Mouse (Mus musculus) liver, adult 2 months (tissue): ENCODE data around the gene Plxnd1. TPM values are rescaled to one million over a fixed set of nuclear protein-coding genes. Genes with fewer than 3 reads are reported as not detected.

ENCODE experiments used
- DNase-seq: peaks from one replicate; pipeline ENCODE4 v3.0.0-alpha.2; 2011; ENCODE audit warnings: low read depth, low spot score; ENCODE audit errors: extremely low read depth
- H3K27ac ChIP-seq: fragments of 200-500 bp; replicated peaks from 2 replicates; pipeline ENCODE4 v1.5.1; 2012; ENCODE audit warnings: low read depth, mild to moderate bottlenecking, control low read depth, inconsistent platforms, low read length; ENCODE audit not compliant: insufficient read depth
- H3K27me3 ChIP-seq: fragments of 200-500 bp; 2 replicates; pipeline ENCODE4 v1.6.1; 2012; ENCODE audit warnings: mild to moderate bottlenecking, moderate library complexity, low read length, inconsistent platforms; ENCODE audit not compliant: control insufficient read depth, insufficient read depth
- H3K36me3 ChIP-seq: fragments of 200-500 bp; 2 replicates; pipeline ENCODE4 v1.6.1; 2012; ENCODE audit warnings: low read length, inconsistent platforms; ENCODE audit not compliant: control insufficient read depth, insufficient read depth
- H3K4me1 ChIP-seq: fragments of 200-500 bp; 2 replicates; pipeline ENCODE4 v1.6.1; 2011; ENCODE audit warnings: low read length; ENCODE audit not compliant: control insufficient read depth, insufficient read depth
- H3K4me3 ChIP-seq: fragments of 200-500 bp; 2 replicates; pipeline ENCODE4 v1.5.1; 2011; ENCODE audit warnings: low read depth, mild to moderate bottlenecking, control low read depth, low read length, moderate library complexity; ENCODE audit not compliant: insufficient read depth
- H3K79me2 ChIP-seq: fragments of 200-500 bp; 2 replicates; pipeline ENCODE4 v1.6.1; 2012; ENCODE audit warnings: inconsistent platforms, mild to moderate bottlenecking, low read length, moderate library complexity; ENCODE audit not compliant: control insufficient read depth, insufficient read depth
- H3K9ac ChIP-seq: fragments of 200-500 bp; 2 replicates; pipeline ENCODE4 v1.6.1; 2012; ENCODE audit warnings: low read depth, mild to moderate bottlenecking, control low read depth, inconsistent platforms, low read length
- CTCF ChIP-seq: fragments of 200-500 bp; IDR thresholded peaks from 2 replicates; pipeline ENCODE4 v1.5.1; 2011; ENCODE audit warnings: low read depth, low read length, control low read depth
- POLR2A ChIP-seq: fragments of 200-500 bp; IDR thresholded peaks from 2 replicates; pipeline ENCODE4 v1.6.1; 2011; ENCODE audit warnings: low read length, control low read depth; ENCODE audit not compliant: insufficient read depth; ENCODE audit errors: extremely low read depth
- WGBS: fragments of 180-500 bp; shearing (Covaris S2); methylation state at CpG from one replicate; pipeline ENCODE4 v1.1.7; 2018; 5-methylcytosine and 5-hydroxymethylcytosine counted together
- polyA plus RNA-seq: library from polyadenylated mRNA; depleted of rRNA; stranded (reverse); fragments of >200 nt; gene quantifications from 2 replicates; pipeline ENCODE4 v1.2.3, GENCODE M21; 2012; rRNA removed
- total RNA-seq: library from RNA; depleted of rRNA; stranded (reverse); fragments of >200 nt; gene quantifications from 2 replicates; pipeline ENCODE4 v1.2.3, GENCODE M21; 2014; rRNA removed

Plxnd1 gene
- 12.4 and 17.4 TPM in 2 replicates for total RNA-seq
- 12.1 and 18.4 TPM in 2 replicates for polyA plus RNA-seq

GRCm38 (mm10) chr6:115994877-115995520, at the start of gene Plxnd1:
Plxnd1 (minus strand) TSS chr6:115995005.
- H3K4me1 ChIP-seq: peaks cover 5% of the 10 kb centered on the region; the same call in 1 of the 2 replicates
- peak; percentile 63 for DNase-seq
- peak within 1 kb of the TSS; percentile 81 for H3K9ac ChIP-seq
- H3K79me2 ChIP-seq: peaks cover 6% of the 10 kb centered on the region; the same call in 1 of the 2 replicates
- H3K27me3 ChIP-seq: peaks cover 9% of the 10 kb centered on the region; the same call in 1 of the 2 replicates
- peak within 1 kb of the TSS; percentile 83 for H3K27ac ChIP-seq
- H3K4me3 ChIP-seq: peak within 1 kb of the TSS; percentile 79
- whole genome bisulfite sequencing: 2% methylated on average over 44 of the region's 51 CpGs
- no peaks in the 10 kb centered on the region for H3K36me3 ChIP-seq
- 0 out of 2 replicates have a peak, but pooled peaks have one; percentile 30 for TF ChIP-seq POLR2A
- TF ChIP-seq CTCF: no peak

- Histone ChIP-seq H3K27me3 (no peaks in the 10 kb centered on the region), H3K4me3 (no peak overlapping the region), H3K9ac (no peak overlapping the region), H3K36me3 (peaks cover 29% of the 10 kb centered on the region), H3K4me1 (peaks cover 22% of the 10 kb centered on the region), H3K79me2 (peaks cover 29% of the 10 kb centered on the region; the same call in 1 of the 2 replicates), H3K27ac (no peak overlapping the region)
- TF ChIP-seq POLR2A (no peak), CTCF (no peak)
- DNase-seq: no peak
- 51% methylated on average over 2 of the region's 2 CpGs for WGBS
These were observed 49.2 kb upstream of the Plxnd1 start for GRCm38 (mm10) chr6:116044039-116044438.

GRCm38 (mm10) chr6:116038222-116038621, 43.4 kb upstream of the Plxnd1 start:
- Histone ChIP-seq H3K4me1 (peaks cover 14% of the 10 kb centered on the region), H3K9ac (no peak overlapping the region), H3K4me3 (no peak overlapping the region), H3K27me3 (no peaks in the 10 kb centered on the region), H3K79me2 (peaks cover 30% of the 10 kb centered on the region), H3K27ac (no peak overlapping the region), H3K36me3 (peaks cover 30% of the 10 kb centered on the region)
- DNase-seq: no peak
- TF ChIP-seq POLR2A (no peak), CTCF (no peak)
- 34% methylated on average over 2 of the region's 2 CpGs for WGBS

- Histone ChIP-seq H3K9ac (no peak overlapping the region), H3K79me2 (peaks cover 32% of the 10 kb centered on the region), H3K4me1 (peaks cover 14% of the 10 kb centered on the region), H3K36me3 (peaks cover 32% of the 10 kb centered on the region), H3K27me3 (no peaks in the 10 kb centered on the region), H3K4me3 (no peak overlapping the region), H3K27ac (peak overlapping the region; percentile 48; the same call in 1 of the 2 replicates)
- 68% methylated on average over 5 of the region's 5 CpGs for WGBS
- DNase-seq: peak; percentile 58
- TF ChIP-seq POLR2A (no peak), CTCF (no peak)
These were observed 42.6 kb upstream of the Plxnd1 start for GRCm38 (mm10) chr6:116037281-116037831.

- TF ChIP-seq CTCF (no peak), POLR2A (no peak)
- Histone ChIP-seq H3K36me3 (peaks cover 29% of the 10 kb centered on the region), H3K79me2 (peaks cover 32% of the 10 kb centered on the region), H3K27me3 (no peaks in the 10 kb centered on the region), H3K27ac (no peak overlapping the region), H3K9ac (no peak overlapping the region), H3K4me1 (peaks cover 14% of the 10 kb centered on the region), H3K4me3 (no peak overlapping the region)
- WGBS: 60% methylated on average over 2 of the region's 2 CpGs
- peak; percentile 54 for DNase-seq
These were observed 41.8 kb upstream of the Plxnd1 start for GRCm38 (mm10) chr6:116036555-116036954.

- TF ChIP-seq CTCF: no peak
- no peak for TF ChIP-seq POLR2A
- peaks cover 11% of the 10 kb centered on the region; the same call in 1 of the 2 replicates for H3K79me2 ChIP-seq
- no peak overlapping the region for H3K27ac ChIP-seq
- WGBS: 94% methylated on average over 5 of the region's 5 CpGs
- H3K9ac ChIP-seq: no peak overlapping the region
- H3K4me3 ChIP-seq: no peak overlapping the region
- H3K27me3 ChIP-seq: no peaks in the 10 kb centered on the region
- H3K36me3 ChIP-seq: peaks cover 14% of the 10 kb centered on the region
- peaks cover 7% of the 10 kb centered on the region; the same call in 1 of the 2 replicates for H3K4me1 ChIP-seq
- DNase-seq: no peak
These were observed 36.2 kb upstream of the Plxnd1 start for GRCm38 (mm10) chr6:116031052-116031451.
